Mouse (Mus musculus): ENCODE results near the gene Pm20d1.

DNA sequence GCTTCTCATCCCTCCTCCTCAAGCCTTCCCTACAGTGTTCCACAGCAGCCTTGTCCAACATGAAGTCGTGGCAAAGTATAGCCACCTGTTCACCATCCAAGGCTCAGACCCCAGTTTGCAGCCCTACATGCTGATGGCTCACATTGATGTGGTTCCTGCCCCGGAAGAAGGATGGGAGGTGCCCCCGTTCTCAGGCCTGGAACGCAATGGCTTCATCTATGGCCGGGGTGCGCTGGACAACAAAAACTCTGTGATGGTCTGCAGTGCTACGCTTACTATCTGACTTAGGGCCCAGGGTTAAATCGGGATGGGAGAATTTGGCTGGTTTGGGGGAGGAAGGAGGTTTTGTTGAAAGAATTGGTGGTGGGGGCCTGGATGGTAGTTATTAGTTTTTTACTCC lies 3.9 kb downstream of the Pm20d1 start:
- no peak for TF ChIP-seq CTCF (IDR thresholded peaks at IDR 0.05; ENCODE audit: low read depth, low read length)
- TF ChIP-seq POLR2A (IDR thresholded peaks at IDR 0.05; ENCODE audit: borderline replicate concordance, low read depth, low read length), result no peak

Data from bone marrow macrophage, adult 2 months (primary cell).